Mouse (Mus musculus) stomach, postnatal 0 days (tissue): Measurements from ENCODE around the gene Krt8. TPM values are rescaled to one million over a fixed set of nuclear protein-coding genes. Genes with fewer than 3 reads are reported as not detected.

ENCODE experiments used
- ATAC-seq: fragments of 200-750 bp; cut with Nextera tagmentation; 2 replicates; pipeline ENCODE4 v1.8.0; 2017; ENCODE audit not compliant: low FRiP score, low TSS enrichment
- DNase-seq: peaks from one replicate; pipeline ENCODE4 v3.0.0-alpha.2; 2016; ENCODE audit warnings: low spot score
- H3K27ac ChIP-seq: fragments of 300-500 bp; sonication (generic); replicated peaks from 2 replicates; pipeline ENCODE4 v1.5.1; 2014; ENCODE audit warnings: mild to moderate bottlenecking, control low read depth
- H3K27me3 ChIP-seq: fragments of 300-500 bp; sonication (generic); 2 replicates; pipeline ENCODE4 v1.6.1; 2014; ENCODE audit warnings: low read length; ENCODE audit not compliant: control insufficient read depth, insufficient read depth
- H3K36me3 ChIP-seq: fragments of 300-500 bp; sonication (generic); 2 replicates; pipeline ENCODE4 v1.6.1; 2014; ENCODE audit warnings: low read length, mixed read lengths; ENCODE audit not compliant: control insufficient read depth, insufficient read depth
- H3K4me1 ChIP-seq: fragments of 300-500 bp; sonication (generic); replicated peaks from 2 replicates; pipeline ENCODE4 v1.6.1; 2014; ENCODE audit warnings: antibody characterized with exemption; ENCODE audit not compliant: control insufficient read depth, insufficient read depth
- H3K4me2 ChIP-seq: fragments of 300-500 bp; sonication (generic); replicated peaks from 2 replicates; pipeline ENCODE4 v1.6.1; 2014; ENCODE audit warnings: low read depth, mild to moderate bottlenecking, control low read depth, moderate library complexity
- H3K4me3 ChIP-seq: fragments of 300-500 bp; sonication (generic); 2 replicates; pipeline ENCODE4 v1.5.1; 2014; ENCODE audit warnings: low read depth, low read length, control low read depth
- H3K9ac ChIP-seq: fragments of 300-500 bp; sonication (generic); 2 replicates; pipeline ENCODE4 v1.6.1; 2014; ENCODE audit warnings: mild to moderate bottlenecking, low read length, control low read depth, mixed read lengths
- H3K9me3 ChIP-seq: fragments of 300-500 bp; sonication (generic); 2 replicates; pipeline ENCODE4 v1.6.1; 2016; ENCODE audit warnings: low read length; ENCODE audit not compliant: control insufficient read depth
- CTCF ChIP-seq: IDR thresholded peaks from 2 replicates; pipeline ENCODE4 v1.5.1; 2016; ENCODE audit warnings: antibody characterized with exemption, low read depth, mild to moderate bottlenecking, moderate library complexity
- EP300 ChIP-seq: optimal IDR thresholded peaks from 2 replicates; pipeline ENCODE3; 2016; ENCODE audit warnings: antibody characterized with exemption
- WGBS: fragments of 180-500 bp; shearing (Covaris S2); extraction: QIAGEN DNeasy Blood & Tissue Kit; methylation state at CpG from one replicate; pipeline ENCODE4 v1.1.7; 2014; 5-methylcytosine and 5-hydroxymethylcytosine counted together
- polyA plus RNA-seq: library from polyadenylated mRNA; unstranded; fragments of >200 nt; fragmentation: Nextera tagmentation; extraction: Ambion mirVana; gene quantifications from 2 replicates; pipeline ENCODE4 v1.2.1, GENCODE M21; 2015

The Krt8 gene
- polyA plus RNA-seq, 1 experiment from 2014 or later, result 1,902 TPM

- H3K4me2 ChIP-seq, result no peak overlapping the region
Measured at GRCm38 (mm10) chr15:101988119-101988518, 16.2 kb downstream of the Krt8 start.

GRCm38 (mm10) chr15:101984746-101985145 lies 19.5 kb downstream of the Krt8 start:
- Histone ChIP-seq H3K27me3 (no peaks in the 10 kb centered on the region), H3K9me3 (no peaks in the 10 kb centered on the region), H3K4me1 (no peaks in the 10 kb centered on the region), H3K4me2 (no peak overlapping the region), H3K36me3 (no peaks in the 10 kb centered on the region), H3K9ac (no peak overlapping the region), H3K4me3 (no peak overlapping the region), H3K27ac (no peak overlapping the region)
- DNase-seq (no peak), ATAC-seq (no peak)
- 8% methylated on average over 6 of the region's 6 CpGs for WGBS
- no peak for TF ChIP-seq CTCF
- no peak for TF ChIP-seq EP300

More at GRCm38 (mm10) chr15:101988119-101988518, 16.2 kb downstream of the Krt8 start:
- Histone ChIP-seq H3K27me3 (no peaks in the 10 kb centered on the region), H3K9me3 (no peaks in the 10 kb centered on the region), H3K4me1 (no peaks in the 10 kb centered on the region), H3K4me3 (no peak overlapping the region), H3K9ac (no peak overlapping the region), H3K36me3 (no peaks in the 10 kb centered on the region), H3K27ac (no peak overlapping the region)
- peak; percentile 93 for TF ChIP-seq CTCF
- TF ChIP-seq EP300, result no peak
- WGBS, result under 1% methylated on average over 10 of the region's 10 CpGs
- ATAC-seq, result no peak
- DNase-seq, result peak; percentile 89

- H3K4me3 ChIP-seq, result no peak overlapping the region
Measured at GRCm38 (mm10) chr15:101983949-101984601, 20.2 kb downstream of the Krt8 start.

GRCm38 (mm10) chr15:101983315-101983948 lies 20.9 kb downstream of the Krt8 start:
- no peak overlapping the region for H3K4me3 ChIP-seq
- H3K4me1 ChIP-seq, result no peaks in the 10 kb centered on the region
- H3K4me2 ChIP-seq, result no peak overlapping the region
- no peaks in the 10 kb centered on the region for H3K36me3 ChIP-seq
- 74% methylated on average over 13 of the region's 13 CpGs for WGBS
- peak; percentile 40 for TF ChIP-seq CTCF
- no peak for TF ChIP-seq EP300
- H3K9ac ChIP-seq, result no peak overlapping the region
- H3K27me3 ChIP-seq, result no peaks in the 10 kb centered on the region
- no peaks in the 10 kb centered on the region for H3K9me3 ChIP-seq
- peak overlapping the region; percentile 89 for H3K27ac ChIP-seq
- ATAC-seq (no peak), DNase-seq (no peak)

More at GRCm38 (mm10) chr15:101983949-101984601, 20.2 kb downstream of the Krt8 start:
- Histone ChIP-seq H3K9ac (no peak overlapping the region), H3K4me2 (peak overlapping the region; percentile 46), H3K36me3 (no peaks in the 10 kb centered on the region), H3K4me1 (no peaks in the 10 kb centered on the region), H3K27me3 (no peaks in the 10 kb centered on the region), H3K9me3 (no peaks in the 10 kb centered on the region), H3K27ac (peak overlapping the region; percentile 89)
- peak; percentile 96 for DNase-seq
- TF ChIP-seq CTCF (peak; percentile 93), EP300 (no peak)
- peak; percentile 91 for ATAC-seq
- WGBS, result 2% methylated on average over 15 of the region's 15 CpGs

DNA sequence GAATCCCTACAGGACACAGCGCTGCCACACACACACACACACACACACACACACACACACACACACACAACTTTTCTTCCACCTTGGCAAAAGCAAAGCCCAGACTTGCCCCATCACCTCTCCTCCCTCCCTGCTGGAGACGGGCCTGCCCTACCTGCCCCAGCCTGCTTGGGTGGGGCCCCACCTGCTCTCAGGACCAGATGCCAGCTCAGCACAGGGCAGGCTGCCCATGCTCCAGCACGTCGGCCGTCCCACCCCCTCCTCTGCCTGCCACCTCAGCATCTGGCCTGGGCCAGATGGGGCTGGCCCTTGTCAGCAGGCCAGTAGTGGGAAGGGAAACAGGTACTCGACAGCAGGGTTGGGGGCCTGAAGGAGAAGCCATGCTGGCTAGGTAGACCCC lies 23.4 kb downstream of the Krt8 start:
- peaks cover 18% of the 10 kb centered on the region for H3K4me1 ChIP-seq
- H3K27me3 ChIP-seq, result no peaks in the 10 kb centered on the region
- no peak overlapping the region for H3K9ac ChIP-seq
- H3K4me2 ChIP-seq, result no peak overlapping the region
- ATAC-seq (peak; percentile 67), DNase-seq (peak; percentile 92)
- H3K36me3 ChIP-seq, result no peaks in the 10 kb centered on the region
- H3K27ac ChIP-seq, result peak overlapping the region; percentile 90
- no peaks in the 10 kb centered on the region for H3K9me3 ChIP-seq
- TF ChIP-seq EP300 (peak; percentile 87), CTCF (no peak)
- WGBS, result 41% methylated on average over 6 of the region's 6 CpGs
- H3K4me3 ChIP-seq, result no peak overlapping the region
